Mouse (Mus musculus) bone marrow macrophage, adult 2 months (primary cell): Measurements from ENCODE around the gene Tbc1d2b. TPM values are rescaled to one million over a fixed set of nuclear protein-coding genes. Genes with fewer than 3 reads are reported as not detected.
A peak's percentile ranks its signal among the peaks of the same experiment; 100 is the strongest.

Source experiments
- H3K27ac ChIP-seq: 2 replicates; pipeline ENCODE4 v1.5.1; 2012; ENCODE audit warnings: low read depth, low read length; ENCODE audit not compliant: insufficient read depth
- H3K4me1 ChIP-seq: 2 replicates; pipeline ENCODE4 v1.6.1; 2012; ENCODE audit warnings: low read length; ENCODE audit not compliant: control insufficient read depth, insufficient read depth
- H3K4me3 ChIP-seq: 2 replicates; pipeline ENCODE4 v1.5.1; 2012; ENCODE audit warnings: mild to moderate bottlenecking, low read length, moderate library complexity; ENCODE audit not compliant: insufficient read depth
- CTCF ChIP-seq: IDR thresholded peaks from 2 replicates; pipeline ENCODE4 v1.5.1; 2012; ENCODE audit warnings: low read depth, mild to moderate bottlenecking, low read length, moderate library complexity
- POLR2A ChIP-seq: IDR thresholded peaks from 2 replicates; pipeline ENCODE4 v1.6.1; 2012; ENCODE audit warnings: mild to moderate bottlenecking, low read depth, low read length, borderline replicate concordance
- polyA plus RNA-seq: library from polyadenylated mRNA; stranded (reverse); fragments of >200 nt; gene quantifications from 2 replicates; pipeline ENCODE4 v1.2.4, GENCODE M21; 2012; ENCODE audit not compliant: missing spikeins, insufficient read depth, insufficient read length

Gene Tbc1d2b
- polyA plus RNA-seq, result 49.1 and 55.0 TPM in 2 replicates

GRCm38 (mm10) chr9:90270193-90270943 is at the start of gene Tbc1d2b:
Gene Tbc1d2b, minus strand, starts transcription at chr9:90270804.
- H3K4me3 ChIP-seq, result peak within 1 kb of the TSS; percentile 96
- TF ChIP-seq CTCF (no peak), POLR2A (no peak)
- peak within 1 kb of the TSS; percentile 86 for H3K27ac ChIP-seq
- H3K4me1 ChIP-seq, result peaks cover 57% of the 10 kb centered on the region

GRCm38 (mm10) chr9:90316300-90316699 is 45.7 kb upstream of the Tbc1d2b start:
- no peak overlapping the region for H3K27ac ChIP-seq
- no peak overlapping the region for H3K4me3 ChIP-seq
- H3K4me1 ChIP-seq, result no peaks in the 10 kb centered on the region
- no peak for TF ChIP-seq POLR2A
- no peak for TF ChIP-seq CTCF

GRCm38 (mm10) chr9:90315662-90316061 is 45.1 kb upstream of the Tbc1d2b start:
- Histone ChIP-seq H3K4me1 (no peaks in the 10 kb centered on the region), H3K27ac (no peak overlapping the region), H3K4me3 (no peak overlapping the region)
- TF ChIP-seq POLR2A (no peak), CTCF (no peak)

GRCm38 (mm10) chr9:90304254-90304653 is 33.6 kb upstream of the Tbc1d2b start:
- H3K4me3 ChIP-seq, result no peak overlapping the region
- TF ChIP-seq CTCF, result no peak
- TF ChIP-seq POLR2A, result no peak
- H3K27ac ChIP-seq, result no peak overlapping the region
- peaks cover 8% of the 10 kb centered on the region for H3K4me1 ChIP-seq

- Histone ChIP-seq H3K27ac (peak overlapping the region; percentile 67), H3K4me1 (peaks cover 8% of the 10 kb centered on the region), H3K4me3 (no peak overlapping the region)
- no peak for TF ChIP-seq CTCF
- TF ChIP-seq POLR2A, result no peak
Measured at GRCm38 (mm10) chr9:90303101-90303835, 32.7 kb upstream of the Tbc1d2b start.

- TF ChIP-seq CTCF (no peak), POLR2A (no peak)
- Histone ChIP-seq H3K27ac (no peak overlapping the region), H3K4me3 (no peak overlapping the region), H3K4me1 (peaks cover 8% of the 10 kb centered on the region)
Measured at GRCm38 (mm10) chr9:90302670-90303069, 32.1 kb upstream of the Tbc1d2b start.

- H3K4me3 ChIP-seq, result no peak overlapping the region
Measured at GRCm38 (mm10) chr9:90301081-90301688, 30.6 kb upstream of the Tbc1d2b start.

GRCm38 (mm10) chr9:90297637-90298036 is 27.0 kb upstream of the Tbc1d2b start:
- no peak overlapping the region for H3K4me3 ChIP-seq
- TF ChIP-seq CTCF (no peak), POLR2A (no peak)
- no peak overlapping the region for H3K27ac ChIP-seq
- H3K4me1 ChIP-seq, result peaks cover 6% of the 10 kb centered on the region

More at GRCm38 (mm10) chr9:90301081-90301688, 30.6 kb upstream of the Tbc1d2b start:
- Histone ChIP-seq H3K4me1 (peaks cover 8% of the 10 kb centered on the region), H3K27ac (no peak overlapping the region)
- TF ChIP-seq CTCF (no peak), POLR2A (no peak)

GRCm38 (mm10) chr9:90293641-90294398 is 23.2 kb upstream of the Tbc1d2b start:
- H3K4me3 ChIP-seq, result no peak overlapping the region

More at GRCm38 (mm10) chr9:90293641-90294398, 23.2 kb upstream of the Tbc1d2b start:
- Histone ChIP-seq H3K27ac (no peak overlapping the region), H3K4me1 (peaks cover 5% of the 10 kb centered on the region; the same call in 1 of the 2 replicates)
- TF ChIP-seq CTCF (no peak), POLR2A (no peak)
